Mouse (Mus musculus): ENCODE measurements around the gene Il1f6. TPM values are rescaled to one million over a fixed set of nuclear protein-coding genes. Genes with fewer than 3 reads are reported as not detected.

Il1f6 gene
- total RNA-seq (2023), result not detected

DNA sequence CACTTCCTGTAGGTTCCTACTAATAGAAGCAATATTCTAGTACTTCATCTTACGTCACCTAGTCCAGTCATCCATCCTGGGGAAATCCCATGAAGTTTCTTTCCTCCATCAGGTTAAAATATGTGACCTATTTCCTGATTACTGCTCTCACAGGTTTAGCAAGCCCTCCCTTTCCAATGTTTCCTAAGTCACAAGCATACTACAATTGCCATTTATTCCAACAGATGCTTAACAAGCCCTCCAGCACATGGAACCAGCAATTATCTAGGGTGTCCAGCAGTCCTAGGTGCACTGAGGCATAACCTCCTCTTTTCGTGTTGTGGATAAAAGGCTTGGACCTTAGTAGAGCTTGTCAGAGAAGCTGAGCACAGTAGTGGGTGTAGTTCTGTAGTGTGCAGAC is at the start of gene Il1f6:
Gene Il1f6, plus strand, starts transcription at position 301 of the 400 bp plus-strand sequence.

DNA sequence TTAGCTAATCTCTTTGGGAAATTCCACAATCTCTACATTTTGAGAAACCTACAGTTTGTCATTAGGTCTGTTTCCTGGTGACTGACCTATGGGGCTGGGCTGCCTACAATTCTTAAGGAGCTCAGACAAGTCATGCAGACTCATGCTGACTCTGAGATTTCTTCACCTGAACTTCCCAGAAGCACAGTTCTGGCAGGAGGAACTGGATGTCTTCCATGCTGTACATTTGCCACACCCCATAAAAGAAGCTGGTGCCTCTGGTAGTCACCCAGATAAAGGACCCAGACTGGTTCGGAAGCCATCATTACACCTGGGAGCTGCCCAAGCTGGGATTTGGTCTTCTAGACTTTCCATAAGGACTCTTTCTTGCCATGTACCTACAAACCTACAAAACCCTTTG is 29.0 kb upstream of the Il1f6 start, which contains the start of gene Il1f9:
Gene Il1f9, plus strand, starts transcription at position 301 of the 400 bp plus-strand sequence.

Other genes with a start within 250 kb of the Il1f6 start
- gene Hnmt, start 166.0 kb upstream of the Il1f6 start, total RNA-seq (2023), result 10 to 100 TPM; 10.4 to 13.2 TPM
- not detected for gene Tbpl2, start 118.8 kb upstream of the Il1f6 start, total RNA-seq (2023)
- not detected for gene Il1f8, start 62.3 kb upstream of the Il1f6 start, total RNA-seq (2023)
- 100 to 1,000 TPM; 203 to 221 TPM for gene Il1f9, start 28.9 kb upstream of the Il1f6 start, total RNA-seq (2023)
- gene Il1f5, start 61.5 kb downstream of the Il1f6 start, total RNA-seq (2023), result not detected
- not detected for gene Il1f10, start 75.8 kb downstream of the Il1f6 start, total RNA-seq (2023)
- 10 to 100 TPM; 92.4 to 94.5 TPM for gene Il1rn, start 121.4 kb downstream of the Il1f6 start, total RNA-seq (2023)
- 100 to 1,000 TPM; 121 to 123 TPM for gene Psd4, start 152.2 kb downstream of the Il1f6 start, total RNA-seq (2023)